Mouse (Mus musculus) CH12.LX (cell line): Measurements from ENCODE around the gene Casp9. TPM values are rescaled to one million over a fixed set of nuclear protein-coding genes. Genes with fewer than 3 reads are reported as not detected.
A peak's percentile ranks its signal among the peaks of the same experiment; 100 is the strongest.

ENCODE experiments used
- DNase-seq: peaks from one replicate; pipeline ENCODE4 v3.0.0-alpha.2; 2013; ENCODE audit errors: extremely low read depth
- H3K27ac ChIP-seq: 2 replicates; pipeline ENCODE4 v1.5.1; 2012; ENCODE audit warnings: low read depth, mild to moderate bottlenecking, control low read depth, moderate library complexity; ENCODE audit not compliant: insufficient read depth
- H3K27me3 ChIP-seq: replicated peaks from 2 replicates; pipeline ENCODE3; 2012; ENCODE audit warnings: inconsistent platforms
- H3K36me3 ChIP-seq, 2 experiments: replicated peaks in 1 of 2; 2 replicates each; pipeline versions ENCODE3 to v1.6.1; 2012; ENCODE audit warnings: inconsistent platforms in 1 of 2, low read length in 1 of 2, mild to moderate bottlenecking in 1 of 2, mixed read lengths in 1 of 2, moderate library complexity in 1 of 2; ENCODE audit not compliant: control insufficient read depth in 1 of 2, insufficient read depth in 1 of 2
- H3K4me1 ChIP-seq, 2 experiments: 2 replicates each; pipeline ENCODE4 v1.6.1; 2012; ENCODE audit warnings: inconsistent platforms in 1 of 2, moderate library complexity in 1 of 2; ENCODE audit not compliant: insufficient read depth in 2 of 2, control insufficient read depth in 1 of 2
- H3K4me2 ChIP-seq: 2 replicates; pipeline ENCODE4 v1.6.1; 2012; ENCODE audit warnings: low read depth, mild to moderate bottlenecking, control low read depth; ENCODE audit not compliant: poor library complexity, insufficient read depth, severe bottlenecking
- H3K4me3 ChIP-seq, 3 experiments: fragments of 150-350 bp in 1 of 3; sonication (generic) in 1 of 3; replicated peaks in 1 of 3; 2 replicates each; pipeline versions ENCODE3 to v1.5.1; 2011 to 2012; ENCODE audit warnings: low read depth in 2 of 3, low read length in 2 of 3, mild to moderate bottlenecking in 2 of 3, moderate library complexity in 2 of 3, control low read depth in 1 of 3, improper control_type of control experiment in 1 of 3, inconsistent platforms in 1 of 3, mixed read lengths in 1 of 3; ENCODE audit not compliant: poor library complexity in 1 of 3
- H3K79me2 ChIP-seq: replicated peaks from 2 replicates; pipeline ENCODE4 v1.6.1; 2012; ENCODE audit warnings: mild to moderate bottlenecking, moderate library complexity; ENCODE audit not compliant: control insufficient read depth, poor library complexity, insufficient read depth, severe bottlenecking; ENCODE audit errors: extremely low read depth
- H3K9ac ChIP-seq: 2 replicates; pipeline ENCODE4 v1.6.1; 2012; ENCODE audit warnings: low read depth, mild to moderate bottlenecking, control low read depth, moderate library complexity; ENCODE audit not compliant: insufficient read depth
- H3K9me3 ChIP-seq: replicated peaks from 2 replicates; pipeline ENCODE3; 2012; ENCODE audit warnings: low read length, inconsistent platforms, mixed read lengths
- CHD1 ChIP-seq: IDR thresholded peaks from 2 replicates; pipeline ENCODE4 v1.6.1; 2012; ENCODE audit warnings: low read depth, low read length, improper control_type of control experiment, inconsistent platforms
- CTCF ChIP-seq, 2 experiments: IDR thresholded peaks in 1 of 2; conservative IDR thresholded peaks in 1 of 2; 2 replicates each; pipeline ENCODE4 v1.5.1; 2011 to 2012; ENCODE audit warnings: low read depth in 2 of 2, low read length in 2 of 2, improper control_type of control experiment in 1 of 2, inconsistent platforms in 1 of 2, mild to moderate bottlenecking in 1 of 2, moderate library complexity in 1 of 2
- EP300 ChIP-seq: IDR thresholded peaks from 2 replicates; pipeline ENCODE4 v1.6.1; 2011; ENCODE audit warnings: low read length, improper control_type of control experiment
- ETS1 ChIP-seq: conservative IDR thresholded peaks from 2 replicates; pipeline ENCODE4 v1.6.1; 2012; ENCODE audit warnings: low read depth, mild to moderate bottlenecking, inconsistent platforms, low read length, improper control_type of control experiment, moderate library complexity
- GABPA ChIP-seq: IDR thresholded peaks from 2 replicates; pipeline ENCODE4 v1.6.1; 2012; ENCODE audit warnings: low read depth, low read length, improper control_type of control experiment, inconsistent platforms; ENCODE audit not compliant: insufficient replicate concordance
- KAT2A ChIP-seq: IDR thresholded peaks from 2 replicates; pipeline ENCODE4 v1.6.1; 2012; ENCODE audit warnings: low read length, improper control_type of control experiment, inconsistent platforms; ENCODE audit not compliant: insufficient replicate concordance
- MAFK ChIP-seq: IDR thresholded peaks from 2 replicates; pipeline ENCODE4 v1.6.1; 2011; ENCODE audit warnings: low read length, improper control_type of control experiment; ENCODE audit not compliant: insufficient replicate concordance
- MAX ChIP-seq: IDR thresholded peaks from 2 replicates; pipeline ENCODE4 v1.6.1; 2011; ENCODE audit warnings: low read length, improper control_type of control experiment
- MAZ ChIP-seq: IDR thresholded peaks from 2 replicates; pipeline ENCODE4 v1.6.1; 2012; ENCODE audit warnings: low read depth, mild to moderate bottlenecking, inconsistent platforms, low read length, improper control_type of control experiment, moderate library complexity
- MXI1 ChIP-seq: IDR thresholded peaks from 2 replicates; pipeline ENCODE4 v1.6.1; 2011; ENCODE audit warnings: mild to moderate bottlenecking, low read depth, low read length, improper control_type of control experiment
- NRF1 ChIP-seq: IDR thresholded peaks from 2 replicates; pipeline ENCODE4 v1.6.1; 2014; ENCODE audit warnings: low read depth, mild to moderate bottlenecking, inconsistent platforms, low read length, improper control_type of control experiment, moderate library complexity
- POLR2A ChIP-seq: IDR thresholded peaks from 2 replicates; pipeline ENCODE4 v1.6.1; 2011; ENCODE audit warnings: low read depth, mild to moderate bottlenecking, improper control_type of control experiment, low read length
- POLR2AphosphoS2 ChIP-seq: IDR thresholded peaks from 2 replicates; pipeline ENCODE4 v1.6.1; 2011; ENCODE audit warnings: low read depth, low read length, improper control_type of control experiment
- RAD21 ChIP-seq: IDR thresholded peaks from 2 replicates; pipeline ENCODE4 v1.6.1; 2011; ENCODE audit warnings: low read depth, mild to moderate bottlenecking, low read length, improper control_type of control experiment, moderate library complexity
- RCOR1 ChIP-seq: conservative IDR thresholded peaks from 2 replicates; pipeline ENCODE4 v1.6.1; 2012; ENCODE audit warnings: low read depth, mild to moderate bottlenecking, inconsistent platforms, low read length, improper control_type of control experiment
- SIN3A ChIP-seq: IDR thresholded peaks from 2 replicates; pipeline ENCODE4 v1.6.1; 2012; ENCODE audit warnings: low read length, improper control_type of control experiment, inconsistent platforms
- SMC3 ChIP-seq: IDR thresholded peaks from 2 replicates; pipeline ENCODE4 v1.6.1; 2011; ENCODE audit warnings: low read depth, low read length, improper control_type of control experiment
- TBP ChIP-seq: conservative IDR thresholded peaks from 2 replicates; pipeline ENCODE4 v1.6.1; 2011; ENCODE audit warnings: low read depth, low read length, improper control_type of control experiment
- UBTF ChIP-seq: IDR thresholded peaks from 2 replicates; pipeline ENCODE4 v1.6.1; 2012; ENCODE audit warnings: low read depth, mild to moderate bottlenecking, inconsistent platforms, low read length, improper control_type of control experiment, moderate library complexity
- USF2 ChIP-seq: conservative IDR thresholded peaks from 2 replicates; pipeline ENCODE4 v1.6.1; 2011; ENCODE audit warnings: low read depth, low read length, improper control_type of control experiment
- ZC3H11A ChIP-seq: IDR thresholded peaks from 2 replicates; pipeline ENCODE4 v1.6.1; 2012; ENCODE audit warnings: low read depth, mild to moderate bottlenecking, inconsistent platforms, low read length, improper control_type of control experiment
- ZNF384 ChIP-seq: IDR thresholded peaks from 2 replicates; pipeline ENCODE4 v1.6.1; 2012; ENCODE audit warnings: low read depth, low read length, improper control_type of control experiment, inconsistent platforms
- dilution Hi-C: fragments of 300-500 bp; cut with MboI; formaldehyde crosslinking; loops from 2 replicates; pipeline ENCODE4 v1.14.3; 2020; ENCODE audit warnings: low sequenced_read_pairs; ENCODE audit not compliant: extremely low pct_unique_long_range_greater_than_20kb, extremely low pct_ligation_motif_present
- in situ Hi-C: fragments of 300-500 bp; cut with MboI; formaldehyde crosslinking; loops from 3 replicates; pipeline ENCODE4 v1.14.3; 2019; ENCODE audit warnings: low sequenced_read_pairs, low pct_ligation_motif_present, low pct_unique_long_range_greater_than_20kb, mixed read lengths
- polyA plus RNA-seq: library from polyadenylated mRNA; unstranded; fragments of >175 nt; gene quantifications from 2 replicates; pipeline ENCODE4 v1.2.1, GENCODE M21; 2012; ENCODE audit warnings: low read depth; ENCODE audit not compliant: insufficient read length
- total RNA-seq, 2 experiments: library from RNA; depleted of rRNA; stranded (reverse); fragments of 300-350 nt in 1 of 2; fragments of >200 nt in 1 of 2; gene quantifications; 2 replicates each; pipeline ENCODE4 v1.2.3; 2012 to 2014

The Casp9 gene
- total and polyA plus RNA-seq, 3 experiments: 5.2 to 15.3 (median 14.5) TPM

GRCm38 (mm10) chr4:141821178-141821577 lies 27.8 kb downstream of the Casp9 start:
- no peak for TF ChIP-seq CHD1
- no peak for TF ChIP-seq MAX
- TF ChIP-seq SIN3A: no peak
- no peak for TF ChIP-seq UBTF
- TF ChIP-seq MXI1: no peak
- no peak for TF ChIP-seq ZC3H11A
- no peak for TF ChIP-seq USF2
- TF ChIP-seq ZNF384: no peak
- TF ChIP-seq TBP: no peak
- no peak for TF ChIP-seq POLR2A
- TF ChIP-seq RAD21: no peak
- TF ChIP-seq EP300: no peak
- TF ChIP-seq POLR2AphosphoS2: no peak
- TF ChIP-seq MAFK: no peak
- TF ChIP-seq NRF1: no peak
- TF ChIP-seq GABPA: no peak
- TF ChIP-seq KAT2A: no peak
- TF ChIP-seq ETS1: no peak
- no peak for TF ChIP-seq RCOR1
- TF ChIP-seq MAZ: no peak
- Histone ChIP-seq H3K4me1 (peaks cover 0 to 3% of the 10 kb centered on the region in 2 experiments; a peak in 1 of 4 replicates), H3K27ac (no peak overlapping the region), H3K4me3 (no peak overlapping the region), H3K9ac (no peak overlapping the region), H3K9me3 (no peaks in the 10 kb centered on the region), H3K79me2 (no peaks in the 10 kb centered on the region), H3K36me3 (peaks cover 0 to 7% of the 10 kb centered on the region in 2 experiments), H3K27me3 (no peaks in the 10 kb centered on the region), H3K4me2 (no peak overlapping the region)
- dilution Hi-C loops (no loop called here), in situ Hi-C loops (no loop called here)
- no peak for DNase-seq

GRCm38 (mm10) chr4:141822089-141822488 lies 28.7 kb downstream of the Casp9 start:
- H3K4me2 ChIP-seq: no peak overlapping the region
- H3K4me1 ChIP-seq: peaks cover 0 to 3% of the 10 kb centered on the region in 2 experiments; a peak in 1 of 4 replicates
- dilution Hi-C loops: no loop called here
- H3K79me2 ChIP-seq: no peaks in the 10 kb centered on the region
- no peak overlapping the region for H3K27ac ChIP-seq
- no peaks in the 10 kb centered on the region for H3K27me3 ChIP-seq
- no peaks in the 10 kb centered on the region for H3K9me3 ChIP-seq
- no peak for DNase-seq
- in situ Hi-C loops: no loop called here
- peaks cover 0 to 5% of the 10 kb centered on the region in 2 experiments for H3K36me3 ChIP-seq
- no peak overlapping the region for H3K9ac ChIP-seq
- peak; percentile 21; the same call in 1 of the 2 replicates for TF ChIP-seq SMC3
- TF ChIP-seq CTCF (conservative IDR thresholded peaks at IDR 0.05 in 1 of 2, IDR thresholded peaks at IDR 0.05 in 1 of 2; ENCODE audit: low read depth in 2 of 2, low read length in 2 of 2): peak in 1 of 2 experiments; percentile 55; a peak in 2 of 4 replicates
- TF ChIP-seq USF2: no peak
- no peak overlapping the region for H3K4me3 ChIP-seq
